Mouse (Mus musculus): ENCODE data around the gene Nexmif. TPM values are rescaled to one million over a fixed set of nuclear protein-coding genes. Genes with fewer than 3 reads are reported as not detected.

The Nexmif gene
- total and polyA plus RNA-seq, 2 experiments from 2014 or later, result 28.1 to 82.8 TPM

DNA sequence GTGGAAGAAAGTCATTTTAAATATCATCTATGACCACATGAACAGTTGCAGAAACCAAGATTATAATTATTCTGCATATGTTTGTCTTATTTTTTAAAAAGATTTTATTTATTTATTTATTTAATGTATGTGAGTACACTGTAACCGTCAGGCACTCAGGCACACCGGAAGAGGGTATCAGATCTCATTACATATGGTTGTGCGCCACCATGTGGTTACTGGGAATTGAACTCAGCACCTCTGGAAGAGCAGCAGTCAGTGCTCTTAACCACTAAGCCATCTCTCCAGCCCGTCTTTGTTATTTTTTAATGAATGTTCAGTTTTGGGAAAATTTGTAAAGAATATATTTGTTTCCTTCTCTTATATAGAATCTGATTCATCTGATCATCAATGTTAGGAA, 168.2 kb downstream of the Nexmif start:
- DNase-seq, result no peak
- 0 out of 2 replicates have a peak, but pooled peaks have one; percentile 13 for TF ChIP-seq CTCF (IDR thresholded peaks at IDR 0.05; ENCODE audit: low read depth)
- Histone ChIP-seq H3K4me3 (ENCODE audit: low read depth, low read length) (no peak overlapping the region), H3K27me3 (ENCODE audit: insufficient read depth, low read length) (no peaks in the 10 kb centered on the region), H3K27ac (ENCODE audit: low read depth, low read length) (no peak overlapping the region), H3K4me2 (ENCODE audit: low read depth) (no peak overlapping the region), H3K36me3 (ENCODE audit: insufficient read depth) (no peaks in the 10 kb centered on the region), H3K4me1 (ENCODE audit: insufficient read depth) (no peaks in the 10 kb centered on the region), H3K9me3 (ENCODE audit: low read length) (no peaks in the 10 kb centered on the region), H3K9ac (no peak overlapping the region)
- ATAC-seq, result no peak
- 53% methylated on average over 4 of the region's 4 CpGs for WGBS

MicroRNAs encoded within 50 kb of the gene (microRNA counts, 519-probe panel; counts per million panel counts)
- microRNA mmu-miR-672, result 3,579 counts per million, percentile 36 among the panel's probes with 10 or more counts

Small RNAs within 50 kb of the gene (microRNA-seq; reads per million reads assigned to microRNA genes)
- 0 reads per million in 2 experiments for gene Gm24993
- 416 to 439 reads per million in 2 experiments for gene Mir672

Other genes with a start within 250 kb of the Nexmif start
- 41.8 and 54.6 TPM in 2 replicates for gene Rlim, start 219.9 kb downstream of the Nexmif start, total RNA-seq (2014; rRNA removed)
- gene Rlim, start 219.9 kb downstream of the Nexmif start, polyA plus RNA-seq (2015; fragmentation: Nextera tagmentation; extraction: Ambion mirVana), result 10.8 and 16.4 TPM in 2 replicates
- 16.1 and 16.4 TPM in 2 replicates for gene Abcb7, start 212.7 kb upstream of the Nexmif start, total RNA-seq (2014; rRNA removed)
- gene Abcb7, start 212.7 kb upstream of the Nexmif start, polyA plus RNA-seq (2015; fragmentation: Nextera tagmentation; extraction: Ambion mirVana), result 2.8 and 3.4 TPM in 2 replicates

Measured in forebrain, postnatal 0 days (tissue).